Mouse (Mus musculus) right cerebral cortex, postnatal 14 days (tissue): ENCODE data around the gene Plbd2.

Experiments
- DNase-seq: peaks from one replicate; pipeline ENCODE4 v3.0.0; 2022

Plbd2 gene

DNA sequence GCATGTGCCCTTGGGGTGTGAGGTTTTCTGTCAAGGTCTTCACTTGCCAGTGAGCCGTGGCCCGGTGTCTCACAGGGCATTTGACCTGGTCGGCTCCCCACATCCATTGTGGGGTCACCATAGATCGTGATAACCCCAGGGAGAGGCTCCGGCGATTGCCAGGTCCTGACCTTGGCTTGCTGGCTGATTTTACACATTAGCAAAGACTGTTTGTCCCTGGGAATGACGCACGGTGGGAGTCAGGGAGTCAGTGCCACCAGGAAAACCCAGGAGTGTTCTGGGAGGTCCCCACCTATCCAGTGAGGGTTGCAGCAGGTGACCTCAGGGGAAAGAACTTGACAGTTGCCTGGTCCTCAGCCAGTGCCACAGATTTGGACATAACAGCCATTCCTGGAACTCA, 30.7 kb downstream of the Plbd2 start, which contains the start of gene Sdsl:
TSS of gene Sdsl (minus strand) at position 41 of the 400 bp plus-strand sequence.
- no peak for DNase-seq

DNA sequence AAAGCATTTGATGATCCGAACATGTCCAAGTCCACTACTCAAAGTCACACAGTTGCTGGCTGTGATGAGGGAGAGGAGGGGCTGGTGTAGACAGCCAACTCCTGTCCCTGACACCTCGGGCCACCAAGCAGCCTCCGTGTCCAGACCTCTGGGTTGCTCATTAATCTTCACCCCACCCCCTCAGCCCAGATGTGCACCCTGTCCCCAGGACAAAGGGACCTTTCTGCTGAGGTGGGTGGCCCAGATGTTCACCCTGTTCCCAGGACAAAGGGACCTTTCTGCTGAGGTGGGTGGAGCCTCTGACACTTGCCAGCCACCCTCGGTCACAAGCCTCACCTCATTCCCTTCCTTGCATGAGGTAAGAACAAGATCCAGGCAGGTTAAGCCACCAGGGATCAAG, 31.9 kb downstream of the Plbd2 start:
- DNase-seq: no peak

- no peak for DNase-seq
Measured at GRCm38 (mm10) chr5:120468830-120469229, 34.6 kb downstream of the Plbd2 start.

GRCm38 (mm10) chr5:120468336-120468735, 35.1 kb downstream of the Plbd2 start:
- no peak for DNase-seq

DNA sequence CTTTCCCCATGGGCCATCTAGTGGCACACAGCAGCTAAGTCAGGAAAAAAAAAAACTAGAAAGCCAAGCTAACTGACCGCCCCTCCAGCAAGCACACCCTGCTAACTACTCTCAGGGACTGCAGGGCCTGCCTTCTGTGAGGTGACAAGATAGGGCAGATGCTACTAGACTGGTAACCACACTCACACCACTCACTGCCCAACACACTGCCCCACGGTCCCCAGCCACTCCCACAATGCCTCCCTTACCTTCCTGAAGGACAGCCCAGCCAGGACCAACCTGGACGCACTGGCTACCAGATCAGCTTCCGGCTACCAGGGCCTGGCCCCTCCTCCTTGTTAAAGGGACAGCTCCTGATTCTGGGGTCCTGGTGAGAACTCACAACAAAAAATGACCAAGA, 36.4 kb downstream of the Plbd2 start:
- no peak for DNase-seq

DNA sequence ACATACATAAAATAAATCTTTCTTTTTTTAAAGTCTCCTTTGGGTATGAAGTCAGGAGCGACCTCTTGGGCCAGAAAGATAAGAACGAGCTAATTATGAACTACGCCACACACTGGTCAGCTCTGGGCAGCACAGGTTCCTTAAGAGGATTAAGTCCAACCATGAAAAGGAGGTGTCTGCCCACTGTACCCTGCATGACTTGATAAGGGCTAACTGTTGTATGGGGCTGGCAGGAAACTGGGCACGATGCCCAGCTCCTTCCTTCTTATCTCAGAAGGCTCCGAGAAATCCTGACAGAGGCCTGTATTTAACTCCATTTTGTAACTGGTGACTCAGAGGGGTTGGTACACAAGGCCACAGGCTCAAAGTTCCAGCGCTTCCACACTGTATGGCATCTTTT, 37.6 kb downstream of the Plbd2 start:
- no peak for DNase-seq

DNA sequence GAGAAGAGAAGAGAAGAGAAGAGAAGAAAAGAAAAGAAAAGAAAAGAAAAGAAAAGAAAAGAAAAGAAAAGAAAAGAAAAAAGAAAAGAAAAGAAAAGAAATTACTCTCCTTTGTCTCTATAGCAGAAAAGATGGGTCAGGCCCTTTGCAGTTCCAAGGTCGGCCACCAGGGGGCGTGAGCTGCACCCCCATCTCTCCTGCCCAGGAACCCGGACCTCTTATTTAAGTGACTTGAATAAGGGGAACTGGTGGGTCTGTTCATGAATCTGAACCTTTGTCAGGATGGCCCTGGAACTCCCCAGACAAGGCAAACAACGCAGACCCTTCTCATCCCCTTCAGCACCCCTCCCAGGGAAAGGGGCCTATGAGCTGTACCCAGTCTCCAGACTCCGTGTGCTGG, 38.4 kb downstream of the Plbd2 start:
- no peak for DNase-seq

DNA sequence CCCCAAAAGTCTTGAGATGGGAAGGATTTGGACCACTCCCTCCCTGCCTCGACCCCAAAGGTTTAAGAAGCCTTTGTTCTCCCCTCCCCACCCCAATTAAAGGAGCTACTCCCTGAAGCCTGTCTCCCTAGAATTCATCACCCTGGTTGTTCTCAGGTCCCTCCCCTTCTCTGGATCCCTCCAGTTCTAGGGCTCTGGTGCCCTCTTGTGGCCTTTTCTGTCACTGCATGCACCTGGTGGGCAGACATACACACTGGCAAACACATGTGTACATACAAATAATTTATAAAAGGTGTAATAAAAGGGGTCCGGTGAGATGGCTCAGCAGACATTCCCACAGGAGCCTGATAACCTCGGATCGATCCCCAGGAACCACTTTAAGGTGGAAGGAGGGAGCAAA, 39.1 kb downstream of the Plbd2 start:
- DNase-seq: no peak

DNA sequence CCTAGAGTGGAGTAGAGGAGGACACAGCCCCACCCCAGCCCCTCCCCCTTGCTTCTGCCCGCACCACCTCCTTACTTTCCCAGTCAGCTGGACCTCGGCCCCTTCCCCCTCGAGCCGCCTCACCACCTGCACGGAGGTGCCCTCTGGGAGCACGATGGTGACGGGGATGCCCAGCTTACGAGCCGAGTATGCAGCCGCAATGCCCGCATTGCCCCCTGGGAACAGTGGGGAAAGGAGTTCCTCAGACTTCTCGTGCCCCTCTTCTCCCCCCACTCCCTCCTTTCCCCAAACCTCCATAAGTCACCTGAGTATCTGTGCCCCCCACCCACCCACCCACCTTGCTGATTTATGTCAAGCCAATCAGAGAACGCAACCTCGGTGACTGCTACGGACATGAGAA, 41.5 kb downstream of the Plbd2 start:
- DNase-seq: no peak

- no peak for DNase-seq
Measured at GRCm38 (mm10) chr5:120459133-120459532, 44.3 kb downstream of the Plbd2 start.

DNA sequence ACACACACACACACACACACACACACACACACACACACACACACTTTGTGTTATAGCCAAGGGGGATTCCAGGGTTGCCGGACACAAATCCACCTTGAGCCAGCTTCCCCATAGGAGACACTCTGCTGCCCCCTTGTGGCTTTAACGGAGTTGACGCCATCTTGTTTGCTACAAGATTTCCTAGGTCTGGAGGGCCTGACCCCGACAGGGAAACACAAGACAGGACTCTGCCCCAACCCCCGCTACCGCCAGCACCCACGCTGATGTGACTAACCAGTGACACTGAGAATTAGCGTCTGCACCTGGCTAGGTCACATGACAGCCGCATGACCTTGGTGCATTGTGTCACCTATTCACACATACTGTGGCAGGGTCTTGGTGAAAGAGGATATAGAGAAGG, 45.8 kb downstream of the Plbd2 start:
- peak; percentile 80 for DNase-seq

DNA sequence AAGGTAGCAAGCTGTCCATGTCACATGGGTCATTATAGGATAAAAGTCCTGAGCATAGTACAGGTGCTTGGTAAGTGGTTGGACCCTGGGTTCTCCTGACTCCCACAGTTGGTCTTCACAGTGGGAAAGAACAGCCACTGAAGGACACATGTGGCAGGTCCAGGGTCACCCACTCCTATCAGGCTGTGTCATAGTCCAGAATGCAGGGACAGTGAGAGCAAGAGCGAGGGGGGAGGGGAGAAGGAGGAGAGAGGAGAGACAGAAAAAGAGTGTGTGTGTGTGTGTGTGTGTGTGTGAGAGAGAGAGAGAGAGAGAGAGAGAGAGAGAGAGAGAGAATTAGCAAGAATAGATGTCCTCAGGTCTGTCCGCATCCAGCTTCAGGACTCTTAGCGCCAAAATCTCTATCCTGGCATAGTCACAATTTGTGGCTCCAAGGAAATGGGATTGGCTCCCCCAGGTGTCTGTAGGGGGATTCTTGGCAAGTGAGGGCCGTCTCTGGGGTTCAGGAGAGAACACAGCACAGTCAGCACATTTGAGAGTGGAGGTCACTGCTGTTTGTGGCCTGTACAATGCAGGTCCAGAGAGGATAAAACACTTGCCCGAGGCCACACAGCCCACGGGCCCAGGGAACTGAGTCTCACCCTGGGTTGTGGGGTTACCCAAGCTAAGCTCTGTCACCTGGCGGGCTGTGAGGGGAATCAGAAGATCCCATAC, 46.4 kb downstream of the Plbd2 start:
- DNase-seq: no peak

- DNase-seq: no peak
Measured at GRCm38 (mm10) chr5:120456253-120456652, 47.2 kb downstream of the Plbd2 start.

GRCm38 (mm10) chr5:120454756-120455337, 48.6 kb downstream of the Plbd2 start:
- DNase-seq: no peak

GRCm38 (mm10) chr5:120447305-120447704, 56.1 kb downstream of the Plbd2 start:
- no peak for DNase-seq

DNA sequence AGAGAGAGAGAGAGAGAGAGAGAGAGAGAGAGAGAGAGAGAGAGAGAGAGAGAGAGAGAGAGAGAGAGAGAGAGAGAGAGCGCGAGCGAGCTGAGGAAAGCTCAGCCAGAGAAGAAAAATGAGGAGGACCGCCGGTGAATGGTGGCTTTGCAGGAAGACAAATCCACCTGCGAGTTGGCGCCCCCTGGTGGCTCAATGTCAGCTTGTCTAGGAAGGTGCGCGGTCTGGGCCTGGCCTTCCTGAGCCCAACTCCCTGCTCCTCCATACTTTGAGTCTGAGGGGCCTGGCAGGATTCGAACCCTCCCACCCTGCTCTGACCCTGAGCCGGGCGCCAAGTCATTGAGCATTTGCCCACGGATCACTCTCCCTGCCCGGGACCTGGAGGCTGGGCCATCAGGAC, 62.7 kb downstream of the Plbd2 start:
- peak; percentile 96 for DNase-seq

DNA sequence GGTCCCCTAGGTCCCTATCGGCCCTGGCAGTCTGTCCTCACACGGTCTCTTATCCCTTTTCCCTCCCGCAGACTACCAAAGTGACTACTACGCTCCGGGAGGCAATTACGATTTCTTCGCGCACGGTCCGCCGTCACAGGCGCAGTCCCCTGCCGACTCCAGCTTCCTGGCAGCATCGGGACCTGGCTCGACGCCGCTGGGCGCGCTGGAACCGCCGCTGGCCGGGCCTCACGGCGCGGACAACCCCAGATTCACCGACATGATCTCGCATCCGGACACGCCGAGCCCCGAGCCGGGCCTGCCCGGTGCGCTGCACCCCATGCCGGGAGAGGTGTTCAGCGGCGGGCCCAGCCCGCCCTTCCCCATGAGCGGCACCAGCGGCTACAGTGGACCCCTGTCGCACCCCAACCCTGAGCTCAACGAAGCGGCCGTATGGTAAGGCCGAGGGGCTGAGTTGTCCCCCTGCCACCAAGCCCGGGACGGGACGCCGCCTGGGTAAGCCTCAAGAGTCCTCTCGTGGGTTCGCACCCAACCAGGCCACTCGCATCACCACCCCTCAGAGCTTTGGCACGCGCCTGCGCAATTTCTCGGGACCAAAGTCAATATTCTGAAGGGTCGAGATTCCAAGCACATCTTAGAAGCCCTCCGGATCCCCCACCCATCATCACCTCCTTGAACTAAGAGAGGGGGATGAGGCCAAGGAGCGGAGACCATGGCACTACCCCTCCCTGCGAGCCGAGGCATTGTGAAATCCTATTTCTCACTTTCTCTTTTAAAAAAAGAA, 63.3 kb downstream of the Plbd2 start:
- no peak for DNase-seq

DNA sequence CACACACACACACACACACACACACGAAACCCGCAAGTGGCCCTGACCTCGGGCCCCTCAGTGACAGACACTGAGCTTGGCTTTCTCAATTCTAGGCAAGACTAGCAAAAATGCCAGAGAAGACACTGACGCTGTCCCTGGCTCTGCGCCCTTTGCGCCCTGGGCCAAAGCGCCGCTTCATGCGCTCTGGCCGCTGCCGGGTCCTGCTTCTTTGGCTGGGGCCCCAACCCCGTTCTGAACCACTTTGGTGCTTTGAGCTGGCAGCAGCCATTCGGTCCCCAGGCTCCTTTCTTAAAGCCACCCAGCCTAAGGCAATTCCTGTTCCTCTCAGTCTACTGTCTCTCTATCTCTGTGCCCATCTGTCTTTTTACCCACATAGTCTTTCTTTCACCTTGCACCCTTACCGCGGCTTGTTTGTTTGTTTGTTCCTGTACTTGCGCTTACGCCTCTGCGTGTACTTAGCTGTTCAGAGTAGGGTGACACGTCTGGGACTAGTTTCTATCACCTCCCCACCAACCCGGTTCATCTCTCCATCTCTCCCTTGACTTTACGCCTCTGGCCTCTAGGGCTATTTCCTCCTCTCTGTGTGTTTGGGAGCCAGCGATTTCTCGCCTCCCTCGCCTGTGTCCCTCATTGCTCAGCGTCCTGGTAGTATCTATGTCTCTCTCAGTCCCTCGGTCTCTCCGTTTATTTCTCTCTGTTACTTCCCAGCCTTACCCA, 64.3 kb downstream of the Plbd2 start:
- DNase-seq: no peak

GRCm38 (mm10) chr5:120438469-120438868, 65.0 kb downstream of the Plbd2 start:
- DNase-seq: no peak

- no peak for DNase-seq
Measured at GRCm38 (mm10) chr5:120437986-120438385, 65.4 kb downstream of the Plbd2 start.

DNA sequence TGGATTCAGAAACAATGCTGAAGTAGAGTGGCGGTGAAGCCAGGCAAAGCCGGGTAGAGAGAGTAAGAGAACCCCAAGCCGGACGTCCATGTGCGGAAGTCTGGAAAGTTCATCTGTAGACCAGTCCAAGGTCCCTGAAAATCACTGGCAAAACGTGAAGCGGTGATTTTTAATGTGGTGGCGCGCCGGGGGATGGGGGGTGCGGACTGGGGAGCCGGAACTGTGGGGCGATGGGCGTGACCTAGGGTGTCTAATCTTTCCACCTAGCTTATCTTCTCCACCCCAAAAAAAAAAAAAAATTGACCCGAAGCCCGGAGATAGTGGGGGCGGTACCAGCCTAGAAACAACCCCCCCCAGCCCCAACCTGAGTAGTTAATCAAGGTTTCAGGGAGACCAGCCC, 65.9 kb downstream of the Plbd2 start:
- no peak for DNase-seq

GRCm38 (mm10) chr5:120436885-120437495, 66.4 kb downstream of the Plbd2 start:
- no peak for DNase-seq
